Mouse (Mus musculus) erythroblast, embryonic 14.5 days (primary cell): Measurements from ENCODE around the gene 2300003K06Rik.

Experiments
- GATA1 ChIP-seq: IDR thresholded peaks from 2 replicates; pipeline ENCODE4 v1.6.1; 2012; ENCODE audit warnings: low read length, inconsistent platforms, mixed read lengths
- TAL1 ChIP-seq: IDR thresholded peaks from 3 replicates; pipeline ENCODE4 v1.6.1; 2012; ENCODE audit warnings: low read length, inconsistent platforms, mixed read lengths

- TF ChIP-seq GATA1 (no peak), TAL1 (no peak)
Observed at GRCm38 (mm10) chr11:99851508-99851907, 13.6 kb upstream of the 2300003K06Rik start, which contains the start of gene Krtap4-16.
